Mouse (Mus musculus): ENCODE data around the gene Tlk1.

Tlk1 gene

DNA sequence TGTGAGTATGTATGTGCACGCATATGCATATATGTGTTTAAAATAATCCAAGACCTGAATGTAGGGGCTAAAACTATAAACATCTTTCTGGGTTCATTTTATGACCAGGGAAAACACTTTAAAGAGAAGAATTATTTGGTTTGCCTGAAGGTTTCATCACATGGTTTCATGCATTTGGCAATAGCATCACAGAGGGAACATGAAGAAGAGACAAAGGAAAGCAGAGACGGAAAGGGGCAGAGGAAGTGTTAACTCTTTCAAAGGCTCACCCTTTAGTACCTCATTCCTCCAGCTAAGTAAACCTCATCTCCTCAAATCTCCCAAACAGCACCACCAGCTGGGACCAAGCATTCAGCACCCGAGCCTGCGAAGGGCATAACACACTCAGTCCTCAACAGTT lies 41.1 kb downstream of the Tlk1 start:
- no peak for DNase-seq

DNA sequence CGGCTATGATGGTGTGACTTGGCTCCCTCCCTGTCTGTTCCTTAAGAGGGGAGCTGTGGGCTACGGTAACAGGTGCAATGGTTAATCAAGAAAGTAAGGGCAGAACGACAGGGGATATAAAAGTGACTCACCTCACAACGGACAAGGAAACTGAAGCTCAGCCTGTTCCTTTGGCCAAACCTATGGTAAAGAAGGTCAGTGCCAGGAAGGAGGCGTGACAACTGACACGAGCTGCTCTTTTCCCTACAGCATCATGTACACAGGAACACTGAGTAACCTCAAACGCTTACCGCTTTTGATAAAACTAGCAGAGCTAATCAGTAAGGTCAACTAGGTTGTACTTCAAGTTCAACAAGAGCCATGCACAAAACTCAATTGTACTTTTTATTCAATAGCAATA lies 42.0 kb downstream of the Tlk1 start:
- DNase-seq: no peak

DNA sequence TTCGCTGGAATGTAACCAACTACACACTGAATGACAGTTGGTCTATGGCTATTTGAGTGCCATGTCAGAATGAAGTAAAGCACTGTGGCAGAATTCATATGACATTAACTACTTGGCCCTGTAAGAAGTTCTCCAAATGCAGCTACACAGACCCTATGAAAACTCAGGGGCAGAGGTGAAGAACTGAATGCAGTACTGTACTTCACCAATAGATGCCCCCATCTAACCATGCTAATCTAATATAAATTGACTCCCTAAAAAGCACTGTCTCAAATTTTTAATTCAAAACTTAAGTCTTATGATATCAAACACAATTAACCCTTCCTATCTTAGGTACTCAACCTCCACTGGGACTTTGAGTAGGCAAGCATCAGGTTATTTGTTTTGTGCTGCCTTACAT lies 45.9 kb downstream of the Tlk1 start:
- peak; percentile 54 to 67 for DNase-seq

DNA sequence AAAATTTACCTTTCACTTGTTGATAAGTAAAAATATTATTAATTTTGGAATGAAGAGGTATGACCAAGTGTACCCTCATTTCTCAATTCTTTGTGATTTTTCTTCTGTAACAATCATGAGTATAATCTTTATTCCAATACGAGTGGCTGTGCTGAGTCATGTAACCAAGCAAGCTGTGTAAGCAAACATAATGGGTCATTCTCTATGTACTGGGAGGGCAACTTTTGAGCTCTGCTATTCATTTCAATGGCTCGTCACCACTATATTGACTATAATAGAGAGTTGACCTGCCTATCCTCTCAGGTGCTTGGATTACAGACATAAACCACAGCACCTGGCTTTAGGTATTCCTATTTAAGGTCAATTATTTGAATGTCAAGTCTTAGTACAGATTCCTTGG lies 48.8 kb downstream of the Tlk1 start:
- DNase-seq: no peak

DNA sequence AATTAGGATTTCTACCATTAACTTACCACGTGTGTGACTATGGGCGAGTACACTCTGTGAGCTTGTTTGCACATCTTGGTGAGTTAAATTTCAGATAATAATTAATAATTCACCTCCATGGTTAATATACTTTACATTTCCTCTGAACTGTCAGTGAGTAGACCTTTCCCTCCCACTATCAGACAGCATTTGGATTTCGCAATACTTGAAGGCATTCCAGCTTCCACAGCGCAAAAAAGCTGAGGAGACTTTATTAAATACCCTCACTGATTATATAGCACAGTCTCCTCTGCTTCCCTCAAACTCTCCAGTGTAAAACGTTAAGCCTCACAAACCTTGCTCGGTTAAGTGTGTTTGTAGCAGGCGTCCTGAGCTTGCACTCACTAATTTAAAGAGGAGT lies 60.8 kb downstream of the Tlk1 start:
- DNase-seq: no peak

DNA sequence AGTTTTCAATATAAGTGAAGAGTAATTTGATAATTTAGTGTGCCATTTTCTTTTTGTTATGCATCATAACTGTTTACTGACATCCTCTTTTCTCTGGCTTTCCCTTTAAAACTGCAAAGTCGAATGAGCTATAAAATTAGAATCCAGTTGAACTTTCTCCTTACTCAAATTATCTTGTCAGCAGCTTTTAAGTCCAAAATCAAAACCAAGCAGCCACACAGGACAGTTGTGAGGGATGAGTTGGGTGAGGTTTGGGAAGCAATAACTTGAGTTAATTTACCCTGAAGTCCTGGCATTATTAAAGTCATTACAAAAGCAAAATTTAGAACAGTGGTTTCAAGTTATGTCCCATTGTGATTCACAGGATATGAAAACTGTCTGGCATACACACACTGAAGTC lies 62.8 kb downstream of the Tlk1 start:
- no peak for DNase-seq

DNA sequence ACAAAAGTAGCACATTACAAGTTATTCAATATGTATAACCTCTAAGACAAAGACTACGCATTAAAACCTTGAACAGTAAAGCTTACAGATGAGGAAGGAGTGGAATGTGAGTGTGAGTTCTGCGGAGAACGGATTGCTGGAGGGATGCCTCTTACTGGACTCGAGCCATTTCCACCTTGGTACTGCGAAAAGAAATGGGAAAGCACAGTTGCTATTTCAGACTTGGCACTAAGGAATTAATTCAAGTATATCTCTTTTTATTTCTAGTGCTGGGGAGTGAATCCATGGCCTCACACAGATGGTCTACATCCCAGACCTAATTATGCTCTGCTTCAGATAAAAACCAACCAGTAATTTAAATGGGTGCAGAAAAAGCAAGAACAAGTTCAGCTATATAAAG lies 73.4 kb downstream of the Tlk1 start:
- DNase-seq: no peak

DNA sequence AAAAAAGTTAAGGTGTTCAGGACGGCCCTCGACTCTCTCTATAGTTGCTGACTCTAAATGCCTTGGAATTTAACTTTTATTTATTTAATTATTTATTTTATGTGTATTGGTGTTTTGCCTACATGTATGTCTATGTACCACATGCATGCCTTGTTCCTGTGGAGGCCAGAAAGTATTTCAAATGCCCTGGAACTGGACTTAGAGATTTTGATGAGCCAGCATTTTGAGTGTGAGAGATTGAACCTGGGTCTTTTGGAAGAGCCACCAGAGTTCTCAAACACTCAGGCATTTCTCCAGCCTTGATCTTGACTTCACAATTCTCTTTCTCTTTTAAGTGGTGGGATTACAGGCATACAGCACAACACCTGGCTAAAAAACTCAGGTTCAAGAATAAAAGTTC lies 73.9 kb downstream of the Tlk1 start:
- DNase-seq: no peak

DNA sequence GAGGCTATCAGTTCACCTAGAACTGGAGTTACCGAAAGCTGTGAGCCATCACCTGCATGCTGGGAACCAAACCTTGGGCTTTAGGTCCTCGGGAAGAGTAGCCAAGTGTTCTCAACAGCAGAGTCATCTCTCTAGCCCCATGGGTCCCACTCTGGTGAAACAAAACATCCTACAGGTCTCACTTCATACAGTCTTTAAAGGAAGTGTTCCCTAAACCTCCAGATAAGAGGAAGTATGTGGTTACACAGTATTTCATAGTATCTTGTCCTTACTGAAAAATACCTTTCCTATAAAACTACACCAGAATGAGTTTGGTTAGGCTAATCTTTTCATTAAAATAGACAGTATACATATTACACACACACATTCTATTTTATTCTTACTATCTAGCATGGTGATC lies 82.9 kb downstream of the Tlk1 start:
- DNase-seq: peak; percentile 8 to 20

DNA sequence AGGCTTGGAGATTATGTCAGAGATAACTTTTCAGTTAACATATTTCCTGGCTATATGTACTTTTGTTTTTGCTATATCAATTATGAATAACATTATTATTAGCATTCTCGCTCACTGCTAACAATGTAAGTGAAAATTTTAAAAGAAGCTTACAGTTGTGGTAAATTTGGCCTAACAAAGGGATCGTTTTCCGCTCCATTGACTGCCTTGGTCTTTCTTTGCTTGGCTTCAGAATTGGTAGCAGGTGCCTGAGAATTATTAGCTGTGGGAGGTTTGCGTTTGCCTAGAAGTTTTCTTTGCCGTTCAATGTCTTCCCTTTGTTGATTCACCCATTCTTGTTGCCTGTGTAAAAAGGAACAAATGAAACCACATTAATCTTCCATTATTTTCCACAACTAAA lies 83.6 kb downstream of the Tlk1 start:
- no peak for DNase-seq

DNA sequence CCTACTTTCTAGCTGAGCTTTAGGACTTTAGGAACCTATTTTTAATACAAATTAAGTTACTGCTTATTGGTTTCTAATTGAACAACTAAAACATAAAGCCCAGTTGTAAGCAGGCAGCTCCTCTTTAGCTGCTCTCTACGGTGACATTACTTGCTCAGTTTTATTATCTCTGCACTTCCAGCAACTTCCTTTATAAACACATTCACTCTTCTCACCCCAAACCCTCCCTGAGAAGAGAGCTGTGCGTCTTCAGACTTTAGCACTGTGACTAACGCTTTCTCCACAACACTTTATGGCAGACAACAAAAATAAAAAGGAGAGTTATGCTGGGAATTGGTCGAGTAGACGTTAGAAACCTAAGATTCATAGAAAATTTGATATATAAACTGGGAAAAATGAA lies 89.5 kb downstream of the Tlk1 start:
- DNase-seq: no peak

DNA sequence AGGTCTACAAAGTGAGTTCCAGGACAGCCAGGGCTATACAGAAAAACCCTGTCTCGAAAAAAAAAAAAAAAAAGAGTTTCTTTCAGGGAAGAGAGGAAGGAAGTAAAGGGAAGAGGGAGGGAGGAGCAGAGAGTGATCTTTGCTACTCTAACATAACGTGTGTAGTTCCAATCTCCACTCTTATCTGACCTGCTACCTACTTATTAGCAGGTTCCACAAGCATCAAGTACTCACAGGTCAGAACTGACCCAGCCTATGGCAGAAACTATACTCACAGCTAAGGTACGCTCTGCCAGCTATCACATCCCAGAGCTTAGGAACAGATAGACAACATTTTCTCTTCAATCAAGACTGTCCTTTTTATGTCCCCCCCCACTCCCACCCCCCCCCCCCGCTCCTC lies 90.0 kb downstream of the Tlk1 start:
- no peak for DNase-seq

DNA sequence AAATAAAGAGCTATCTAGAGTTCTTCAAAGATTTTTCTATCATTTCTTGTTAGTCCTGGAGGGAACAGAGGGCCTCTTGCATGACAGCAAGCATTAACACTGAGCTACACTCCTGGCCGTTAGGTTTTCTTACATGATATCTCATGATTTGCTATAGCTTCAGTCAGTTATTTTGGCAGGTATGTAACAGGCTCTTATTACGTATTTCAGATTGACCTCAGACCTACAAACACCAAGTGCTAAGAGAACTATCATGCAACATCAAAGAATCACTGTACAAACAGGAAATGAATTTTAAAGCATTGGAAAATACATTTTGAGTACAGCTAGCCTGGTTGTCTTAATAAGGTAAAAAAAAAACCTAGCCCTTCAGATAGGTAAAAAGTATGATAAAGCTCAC lies 98.4 kb downstream of the Tlk1 start:
- DNase-seq: no peak

DNA sequence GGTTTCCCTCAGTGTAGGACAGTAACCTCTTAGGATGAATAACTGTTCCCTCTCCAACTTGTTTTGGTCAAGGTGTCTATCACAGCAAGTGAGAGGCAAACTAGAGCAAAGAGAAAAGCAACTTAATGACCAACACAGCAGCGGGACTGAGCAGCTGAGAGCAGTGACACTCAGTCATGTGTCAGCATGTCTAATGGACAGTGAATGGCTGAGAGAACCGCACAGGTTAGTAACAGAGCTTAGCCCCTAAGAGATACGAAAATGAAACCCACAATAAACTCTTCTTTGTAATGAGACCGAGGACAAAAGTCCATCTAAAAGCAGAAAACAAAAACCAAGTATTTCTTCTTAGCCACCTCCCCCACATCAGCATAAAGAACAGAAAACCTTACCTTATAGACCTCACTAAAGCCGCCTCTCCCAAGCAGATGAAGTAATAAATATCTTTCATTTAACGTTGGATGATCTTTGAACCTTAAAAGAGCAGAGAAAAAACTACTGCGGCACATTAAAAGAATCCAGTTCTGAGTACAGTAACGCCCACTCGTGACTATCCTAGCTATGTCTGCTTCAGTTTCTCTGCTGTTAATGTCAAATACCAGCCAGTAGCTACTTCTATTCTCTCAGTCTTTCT lies 101.8 kb downstream of the Tlk1 start:
- DNase-seq: no peak

DNA sequence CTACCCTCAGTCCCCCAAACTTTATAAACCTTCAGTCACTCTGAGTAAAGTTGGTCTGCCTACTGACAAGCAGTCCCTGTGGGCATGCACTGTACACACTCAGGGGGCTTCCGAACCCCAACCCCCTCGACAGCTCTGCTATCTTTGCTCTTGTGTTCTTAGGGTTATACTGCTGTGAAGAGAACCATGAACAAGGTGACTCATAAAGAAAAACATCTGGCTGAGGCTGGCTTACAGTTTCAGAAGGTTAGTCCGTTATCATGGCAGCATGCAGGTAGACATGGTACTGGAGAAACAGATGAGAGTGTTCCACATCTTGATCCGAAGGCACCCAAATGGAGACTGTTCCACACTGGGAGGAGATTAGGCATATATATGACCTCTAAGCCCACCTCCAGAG lies 114.7 kb downstream of the Tlk1 start:
- DNase-seq: no peak

DNA sequence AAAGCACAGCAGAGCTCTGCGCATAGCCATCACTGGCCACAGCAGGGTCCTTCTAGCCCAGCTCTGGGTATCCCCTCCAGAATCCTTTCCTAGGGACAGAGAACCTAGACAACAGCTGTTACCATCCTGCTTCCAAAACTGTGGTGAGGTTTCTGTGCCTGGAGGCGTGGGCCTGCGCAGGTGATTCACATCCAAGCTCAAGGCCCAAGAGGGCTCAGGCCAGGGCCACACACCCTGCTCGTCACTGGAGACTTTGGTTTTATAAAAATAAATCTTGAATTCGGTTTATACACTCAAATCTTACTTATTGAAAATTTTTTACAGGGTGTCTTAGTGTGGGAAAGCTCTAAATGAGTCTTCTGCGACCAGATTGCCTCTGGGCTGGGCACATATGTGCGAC lies 115.3 kb downstream of the Tlk1 start:
- no peak for DNase-seq

DNA sequence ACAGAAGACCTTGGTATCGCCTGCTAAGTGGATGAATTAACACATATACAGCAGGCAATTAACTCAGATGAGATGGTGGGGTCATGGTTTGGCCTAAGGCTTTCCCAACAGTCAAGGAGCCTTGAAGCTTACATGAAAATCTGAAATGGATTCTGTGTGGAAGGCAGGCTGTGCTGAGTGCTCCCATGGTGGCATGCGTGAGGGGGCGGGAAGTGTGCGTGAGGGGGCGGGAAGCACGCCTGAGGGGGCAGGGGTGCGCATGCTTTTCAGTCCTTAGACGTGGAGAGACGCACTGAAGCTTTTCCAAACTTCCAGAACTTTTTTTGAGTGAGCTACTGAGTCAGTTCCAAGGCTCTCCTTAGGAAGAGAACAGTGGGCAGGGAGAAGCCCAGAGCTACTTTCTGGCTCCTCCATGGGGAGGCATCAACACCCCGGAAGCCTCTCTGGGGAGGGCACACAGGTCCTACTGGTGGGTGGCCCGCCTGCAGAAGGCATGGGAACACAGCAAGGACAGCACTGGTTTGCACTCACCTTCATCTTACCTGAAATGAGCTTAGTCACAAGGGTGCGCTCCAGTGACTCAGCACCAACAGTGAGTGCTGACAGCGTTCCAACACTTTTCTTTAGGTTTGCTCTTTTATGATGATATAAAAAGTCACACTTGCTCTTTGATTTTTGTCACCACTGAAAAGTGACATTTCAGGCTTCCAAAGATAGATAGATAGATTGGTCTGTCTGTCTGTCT lies 116.4 kb downstream of the Tlk1 start:
- DNase-seq: no peak

DNA sequence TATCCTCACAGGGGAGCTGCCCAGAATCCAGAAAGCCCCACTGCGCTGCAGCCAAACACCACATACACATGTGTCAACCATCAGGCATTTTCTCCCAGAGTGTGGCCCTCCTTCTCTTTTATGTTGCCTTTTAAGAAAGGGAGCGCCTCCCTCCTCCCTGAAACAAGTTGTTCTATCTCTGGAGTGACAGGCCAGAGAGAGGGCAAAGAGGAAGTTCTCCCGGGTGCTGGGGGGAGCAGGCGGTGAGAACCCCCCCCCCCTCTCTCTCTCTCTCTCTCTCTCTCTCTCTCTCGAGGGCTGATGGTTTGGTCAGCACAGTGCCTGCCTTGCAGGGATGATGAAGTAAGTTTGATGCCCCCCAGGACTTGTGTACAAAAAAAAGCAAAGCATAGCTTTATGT lies 123.1 kb downstream of the Tlk1 start:
- DNase-seq: no peak

DNA sequence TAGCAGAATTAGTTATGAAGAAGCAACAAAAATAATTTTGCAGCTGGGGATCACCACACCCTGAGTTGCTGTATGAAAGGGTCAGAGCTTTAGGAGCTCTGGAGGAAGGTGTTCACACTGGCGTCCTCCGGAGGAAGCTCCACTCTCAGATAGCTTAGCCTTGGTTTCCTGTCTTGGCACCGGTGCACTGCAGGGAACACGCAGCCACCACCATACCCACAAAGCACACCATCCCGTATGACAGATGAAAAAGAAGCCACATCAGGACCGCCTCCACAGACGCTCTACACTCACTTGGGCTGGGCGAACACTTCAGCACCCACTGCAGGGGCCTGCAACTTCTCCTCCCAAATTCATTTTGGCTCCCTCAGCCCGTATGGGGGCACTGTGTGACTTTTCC lies 124.0 kb downstream of the Tlk1 start:
- no peak for DNase-seq

DNA sequence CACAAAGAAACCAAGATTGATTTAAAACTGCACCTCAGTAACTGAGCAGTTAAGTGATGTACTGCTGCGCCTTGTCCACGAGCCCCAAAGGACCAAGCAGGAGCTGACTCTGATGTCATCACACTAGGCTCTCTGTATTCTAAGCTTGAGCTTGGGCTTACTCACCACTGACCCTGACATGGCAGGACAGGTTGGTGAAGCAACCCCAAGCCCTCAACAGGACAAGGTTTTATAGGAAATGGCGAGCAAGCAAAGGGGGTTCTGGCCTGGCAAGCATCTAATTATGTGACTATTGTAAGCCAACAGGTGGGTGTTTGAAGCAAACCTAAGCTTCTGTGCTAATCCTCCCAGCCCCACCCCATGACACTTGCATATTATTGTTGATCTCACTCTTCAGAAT lies 124.7 kb downstream of the Tlk1 start:
- no peak for DNase-seq

DNA sequence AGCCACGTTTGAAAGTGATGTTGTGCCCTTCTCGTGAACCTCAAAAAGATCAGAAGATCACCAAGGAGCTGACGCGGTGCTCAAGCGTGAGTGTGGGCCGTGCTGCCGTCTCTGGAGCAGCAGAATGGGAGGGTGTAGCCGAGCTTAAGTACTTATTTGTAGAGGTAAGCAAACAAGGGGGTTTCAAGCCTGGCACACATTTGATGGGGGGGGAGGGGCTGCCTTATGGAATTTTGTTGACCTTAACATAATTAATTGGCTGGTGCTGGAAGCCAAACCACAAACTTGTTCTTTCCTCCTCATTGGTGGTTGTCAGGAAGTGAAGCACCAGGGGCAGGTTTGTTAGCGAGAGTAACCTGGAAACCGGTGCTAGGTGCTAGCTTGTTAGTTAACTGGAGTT lies 129.8 kb downstream of the Tlk1 start:
- DNase-seq: no peak

DNA sequence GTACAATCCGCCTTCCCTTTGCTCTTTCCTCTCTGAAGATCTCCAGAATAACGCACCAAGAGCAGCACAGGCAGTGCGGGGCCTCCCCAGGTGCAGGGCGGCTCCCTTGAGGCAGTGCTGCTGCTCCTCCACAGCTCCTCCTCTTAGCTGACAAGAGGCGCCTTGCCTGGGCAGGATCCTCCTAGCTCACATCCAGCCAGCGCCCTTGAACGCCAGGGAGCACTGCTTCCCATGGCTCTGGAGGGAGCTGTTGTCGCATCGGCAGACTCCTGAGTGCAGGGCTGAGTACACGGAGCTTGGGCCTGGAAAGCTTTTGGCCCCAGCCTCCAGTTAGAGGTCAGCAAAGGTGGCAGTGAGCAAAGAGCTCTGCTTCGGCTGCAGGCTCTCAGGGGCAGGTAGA lies 135.3 kb downstream of the Tlk1 start:
- DNase-seq: no peak

DNA sequence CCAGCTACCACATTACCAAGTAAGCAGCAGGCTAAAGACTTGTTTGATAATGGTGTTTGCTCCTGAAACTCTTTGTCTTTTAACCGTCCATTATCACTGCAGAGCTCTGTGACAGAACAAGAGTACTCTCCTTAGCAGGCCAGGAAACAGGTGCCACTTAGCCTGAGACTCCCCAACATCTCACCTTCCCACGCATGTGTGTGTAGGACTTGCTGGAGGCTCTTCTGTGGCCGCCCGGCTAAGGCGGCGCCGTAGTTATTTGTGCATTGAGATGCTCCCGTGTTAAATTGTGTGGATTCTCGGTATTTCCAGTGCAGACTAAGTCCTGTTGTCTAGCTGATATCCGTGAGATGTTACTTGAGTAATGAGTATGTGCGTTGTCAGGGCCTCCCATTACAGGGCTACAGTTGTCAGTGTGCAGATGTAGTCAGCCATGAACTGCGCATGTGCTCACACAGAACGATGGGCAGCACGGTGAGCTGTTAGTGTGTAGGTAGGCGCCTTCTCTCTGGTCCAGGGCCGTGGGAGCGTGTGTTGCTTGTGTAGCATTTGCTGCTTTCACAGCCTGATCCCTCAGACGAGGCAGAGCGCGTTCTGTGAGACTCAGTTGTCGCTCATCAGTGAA lies 137.0 kb downstream of the Tlk1 start:
- DNase-seq: no peak

DNA sequence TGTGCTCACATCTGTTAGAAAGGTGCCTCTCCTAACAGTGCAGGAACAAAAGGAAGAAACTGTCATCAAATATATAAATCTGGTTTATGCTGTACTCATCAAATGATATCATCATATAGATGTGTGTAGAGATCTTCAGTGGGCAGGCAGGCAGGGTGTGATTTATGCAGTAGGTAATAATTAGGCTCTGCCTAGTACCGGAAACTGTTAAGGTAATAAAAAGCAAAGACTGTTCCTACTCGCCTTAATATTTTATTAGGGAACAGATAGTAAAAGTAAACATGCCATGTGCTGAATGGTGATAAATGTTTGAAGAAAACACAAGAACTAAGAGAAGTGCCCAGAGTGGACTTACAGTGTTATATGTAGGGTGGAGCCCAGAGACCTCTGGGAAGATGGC lies 143.2 kb downstream of the Tlk1 start:
- DNase-seq: no peak

Measured in B cell, adult 2 months (primary cell).